Mouse (Mus musculus): ENCODE measurements at regions not wholly inside any gene's neighbourhood (a gene's known extent, or its start where the extent isn't known, plus 50 kb on each side); places are given as distances from the start of the nearest gene placed in this dataset.

GRCm38 (mm10) chr13:90474053-90474452 lies 384.6 kb upstream of the Xrcc4 start:
- ATAC-seq (ENCODE audit: low read depth), result no peak
- Histone ChIP-seq H3K4me1 (ENCODE audit: control insufficient read depth, insufficient read depth, low read length) (no peaks in the 10 kb centered on the region), H3K27me3 (ENCODE audit: control insufficient read depth, insufficient read depth, low read length) (no peaks in the 10 kb centered on the region), H3K9ac (replicated peaks; ENCODE audit: low read depth, low read length) (no peak overlapping the region), H3K4me2 (ENCODE audit: low read depth, low read length) (no peak overlapping the region), H3K36me3 (ENCODE audit: control insufficient read depth, insufficient read depth, low read length) (no peaks in the 10 kb centered on the region), H3K27ac (ENCODE audit: low read depth, low read length) (no peak overlapping the region), H3K9me3 (ENCODE audit: control insufficient read depth, low read length) (no peaks in the 10 kb centered on the region), H3K4me3 (ENCODE audit: low read depth, low read length) (no peak overlapping the region)

- H3K9ac ChIP-seq (replicated peaks; ENCODE audit: low read depth, low read length), result no peak overlapping the region
- no peaks in the 10 kb centered on the region for H3K36me3 ChIP-seq (ENCODE audit: control insufficient read depth, insufficient read depth, low read length)
- no peaks in the 10 kb centered on the region for H3K27me3 ChIP-seq (ENCODE audit: control insufficient read depth, insufficient read depth, low read length)
- WGBS, result 84% methylated on average over 8 of the region's 8 CpGs
- H3K4me2 ChIP-seq (ENCODE audit: low read depth, low read length), result no peak overlapping the region
- no peaks in the 10 kb centered on the region for H3K4me1 ChIP-seq (ENCODE audit: control insufficient read depth, insufficient read depth, low read length)
- H3K9me3 ChIP-seq (ENCODE audit: control insufficient read depth, low read length), result no peaks in the 10 kb centered on the region
- no peak for ATAC-seq (ENCODE audit: low read depth)
- H3K27ac ChIP-seq (ENCODE audit: low read depth, low read length), result no peak overlapping the region
- H3K4me3 ChIP-seq (ENCODE audit: low read depth, low read length), result no peak overlapping the region
Observed at GRCm38 (mm10) chr13:90473041-90473825, 383.8 kb upstream of the Xrcc4 start.

- WGBS, result 75% methylated on average over 5 of the region's 5 CpGs
- ATAC-seq (ENCODE audit: low read depth), result no peak
- Histone ChIP-seq H3K36me3 (ENCODE audit: control insufficient read depth, insufficient read depth, low read length) (no peaks in the 10 kb centered on the region), H3K27me3 (ENCODE audit: control insufficient read depth, insufficient read depth, low read length) (no peaks in the 10 kb centered on the region), H3K4me3 (ENCODE audit: low read depth, low read length) (no peak overlapping the region), H3K4me2 (ENCODE audit: low read depth, low read length) (no peak overlapping the region), H3K27ac (ENCODE audit: low read depth, low read length) (no peak overlapping the region), H3K9me3 (ENCODE audit: control insufficient read depth, low read length) (no peaks in the 10 kb centered on the region), H3K4me1 (ENCODE audit: control insufficient read depth, insufficient read depth, low read length) (no peaks in the 10 kb centered on the region), H3K9ac (replicated peaks; ENCODE audit: low read depth, low read length) (no peak overlapping the region)
Observed at GRCm38 (mm10) chr13:90466096-90466495, 376.7 kb upstream of the Xrcc4 start.

GRCm38 (mm10) chr13:90464051-90464450 lies 374.6 kb upstream of the Xrcc4 start:
- WGBS, result 88% methylated on average over 2 of the region's 2 CpGs
- Histone ChIP-seq H3K9me3 (ENCODE audit: control insufficient read depth, low read length) (no peaks in the 10 kb centered on the region), H3K9ac (replicated peaks; ENCODE audit: low read depth, low read length) (no peak overlapping the region), H3K27me3 (ENCODE audit: control insufficient read depth, insufficient read depth, low read length) (no peaks in the 10 kb centered on the region), H3K4me2 (ENCODE audit: low read depth, low read length) (no peak overlapping the region), H3K4me1 (ENCODE audit: control insufficient read depth, insufficient read depth, low read length) (no peaks in the 10 kb centered on the region), H3K36me3 (ENCODE audit: control insufficient read depth, insufficient read depth, low read length) (no peaks in the 10 kb centered on the region), H3K27ac (ENCODE audit: low read depth, low read length) (no peak overlapping the region), H3K4me3 (ENCODE audit: low read depth, low read length) (no peak overlapping the region)
- ATAC-seq (ENCODE audit: low read depth), result no peak

- WGBS, result 78% methylated on average over 2 of the region's 2 CpGs
- no peak overlapping the region for H3K27ac ChIP-seq (ENCODE audit: low read depth, low read length)
- no peak overlapping the region for H3K4me3 ChIP-seq (ENCODE audit: low read depth, low read length)
- no peaks in the 10 kb centered on the region for H3K4me1 ChIP-seq (ENCODE audit: control insufficient read depth, insufficient read depth, low read length)
- no peaks in the 10 kb centered on the region for H3K27me3 ChIP-seq (ENCODE audit: control insufficient read depth, insufficient read depth, low read length)
- H3K9ac ChIP-seq (replicated peaks; ENCODE audit: low read depth, low read length), result no peak overlapping the region
- no peak for ATAC-seq (ENCODE audit: low read depth)
- H3K4me2 ChIP-seq (ENCODE audit: low read depth, low read length), result no peak overlapping the region
- no peaks in the 10 kb centered on the region for H3K9me3 ChIP-seq (ENCODE audit: control insufficient read depth, low read length)
- no peaks in the 10 kb centered on the region for H3K36me3 ChIP-seq (ENCODE audit: control insufficient read depth, insufficient read depth, low read length)
Observed at GRCm38 (mm10) chr13:90463381-90463780, 374.0 kb upstream of the Xrcc4 start.

- Histone ChIP-seq H3K4me2 (ENCODE audit: low read depth, low read length) (no peak overlapping the region), H3K9me3 (ENCODE audit: control insufficient read depth, low read length) (no peaks in the 10 kb centered on the region), H3K36me3 (ENCODE audit: control insufficient read depth, insufficient read depth, low read length) (no peaks in the 10 kb centered on the region), H3K4me3 (ENCODE audit: low read depth, low read length) (no peak overlapping the region), H3K9ac (replicated peaks; ENCODE audit: low read depth, low read length) (no peak overlapping the region), H3K27me3 (ENCODE audit: control insufficient read depth, insufficient read depth, low read length) (no peaks in the 10 kb centered on the region), H3K27ac (ENCODE audit: low read depth, low read length) (no peak overlapping the region), H3K4me1 (ENCODE audit: control insufficient read depth, insufficient read depth, low read length) (no peaks in the 10 kb centered on the region)
- ATAC-seq (ENCODE audit: low read depth), result no peak
Observed at GRCm38 (mm10) chr13:90454631-90455030, 365.2 kb upstream of the Xrcc4 start.

- Histone ChIP-seq H3K4me1 (ENCODE audit: control insufficient read depth, insufficient read depth, low read length) (no peaks in the 10 kb centered on the region), H3K36me3 (ENCODE audit: control insufficient read depth, insufficient read depth, low read length) (no peaks in the 10 kb centered on the region), H3K4me2 (ENCODE audit: low read depth, low read length) (no peak overlapping the region), H3K9ac (replicated peaks; ENCODE audit: low read depth, low read length) (no peak overlapping the region), H3K9me3 (ENCODE audit: control insufficient read depth, low read length) (no peaks in the 10 kb centered on the region), H3K27me3 (ENCODE audit: control insufficient read depth, insufficient read depth, low read length) (no peaks in the 10 kb centered on the region), H3K27ac (ENCODE audit: low read depth, low read length) (no peak overlapping the region), H3K4me3 (ENCODE audit: low read depth, low read length) (no peak overlapping the region)
- 92% methylated on average over 3 of the region's 3 CpGs for WGBS
- no peak for ATAC-seq (ENCODE audit: low read depth)
Observed at GRCm38 (mm10) chr13:90426901-90427300, 337.5 kb upstream of the Xrcc4 start.

GRCm38 (mm10) chr13:90425379-90425778 lies 336.0 kb upstream of the Xrcc4 start:
- Histone ChIP-seq H3K4me1 (ENCODE audit: control insufficient read depth, insufficient read depth, low read length) (no peaks in the 10 kb centered on the region), H3K9me3 (ENCODE audit: control insufficient read depth, low read length) (no peaks in the 10 kb centered on the region), H3K9ac (replicated peaks; ENCODE audit: low read depth, low read length) (no peak overlapping the region), H3K27ac (ENCODE audit: low read depth, low read length) (no peak overlapping the region), H3K4me3 (ENCODE audit: low read depth, low read length) (no peak overlapping the region), H3K4me2 (ENCODE audit: low read depth, low read length) (no peak overlapping the region), H3K36me3 (ENCODE audit: control insufficient read depth, insufficient read depth, low read length) (no peaks in the 10 kb centered on the region), H3K27me3 (ENCODE audit: control insufficient read depth, insufficient read depth, low read length) (no peaks in the 10 kb centered on the region)
- no peak for ATAC-seq (ENCODE audit: low read depth)
- whole genome bisulfite sequencing, result 89% methylated on average over 1 of the region's 1 CpGs

- no peak overlapping the region for H3K27ac ChIP-seq (ENCODE audit: low read depth, low read length)
- no peak overlapping the region for H3K9ac ChIP-seq (replicated peaks; ENCODE audit: low read depth, low read length)
- H3K4me2 ChIP-seq (ENCODE audit: low read depth, low read length), result no peak overlapping the region
- no peak overlapping the region for H3K4me3 ChIP-seq (ENCODE audit: low read depth, low read length)
- WGBS, result 87% methylated on average over 5 of the region's 5 CpGs
- no peaks in the 10 kb centered on the region for H3K9me3 ChIP-seq (ENCODE audit: control insufficient read depth, low read length)
- no peak for ATAC-seq (ENCODE audit: low read depth)
- no peaks in the 10 kb centered on the region for H3K36me3 ChIP-seq (ENCODE audit: control insufficient read depth, insufficient read depth, low read length)
- H3K27me3 ChIP-seq (ENCODE audit: control insufficient read depth, insufficient read depth, low read length), result no peaks in the 10 kb centered on the region
- no peaks in the 10 kb centered on the region for H3K4me1 ChIP-seq (ENCODE audit: control insufficient read depth, insufficient read depth, low read length)
Observed at GRCm38 (mm10) chr13:90424541-90424940, 335.1 kb upstream of the Xrcc4 start.
